Mouse (Mus musculus): ENCODE results near the gene Nop58. TPM values are rescaled to one million over a fixed set of nuclear protein-coding genes. Genes with fewer than 3 reads are reported as not detected.
A peak's percentile ranks its signal among the peaks of the same experiment; 100 is the strongest.

Nop58 gene
- polyA plus RNA-seq, 1 experiment from 2014 or later, result 134 TPM

- ATAC-seq (replicated peaks; ENCODE audit: insufficient number of reproducible peaks, insufficient read depth, low FRiP score, low read depth), result peak; percentile 70
- H3K4me2 ChIP-seq, result peak overlapping the region; percentile 64
These were observed 14.7 kb upstream of the Nop58 start for GRCm38 (mm10) chr1:59669962-59670630.

DNA sequence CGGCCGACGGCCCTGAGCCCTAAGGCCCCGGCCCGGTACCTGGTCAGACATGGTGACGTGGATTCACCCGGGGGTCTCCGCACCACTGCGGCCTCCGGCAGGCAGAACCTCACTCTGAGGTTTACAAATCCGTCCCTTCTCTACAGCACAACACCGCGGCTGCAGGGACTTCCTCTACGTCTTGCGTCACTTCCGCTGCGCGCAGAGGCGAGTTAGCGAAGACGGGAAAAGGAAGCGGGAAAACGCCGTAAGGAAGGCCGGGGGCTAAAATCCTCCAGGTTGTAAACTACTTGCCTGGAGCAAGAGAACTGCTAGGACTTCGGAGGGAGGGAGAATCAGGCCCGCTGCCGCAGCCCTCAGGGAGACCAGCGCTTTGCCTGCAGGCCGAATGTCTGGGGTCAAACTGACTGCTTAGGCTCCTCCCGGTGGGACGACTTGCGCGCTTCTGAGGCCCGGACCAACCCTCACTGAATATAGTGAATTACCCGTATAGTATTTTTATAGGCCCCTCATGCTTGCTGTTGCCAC is 14.1 kb upstream of the Nop58 start, which contains the start of gene Sumo1:
Sumo1 (minus strand) TSS at position 194 of the 528 bp plus-strand sequence.
- peak within 1 kb of the TSS; percentile 64 for H3K4me2 ChIP-seq
- WGBS, result under 1% methylated on average over 35 of the region's 36 CpGs
- H3K36me3 ChIP-seq, result no peaks in the 10 kb centered on the region
- H3K27ac ChIP-seq, result peak within 1 kb of the TSS; percentile 93
- peak within 1 kb of the TSS; percentile 93 for H3K4me3 ChIP-seq
- no peaks in the 10 kb centered on the region for H3K9me3 ChIP-seq (replicated peaks)
- H3K27me3 ChIP-seq, result no peaks in the 10 kb centered on the region
- ATAC-seq (replicated peaks; ENCODE audit: insufficient number of reproducible peaks, insufficient read depth, low FRiP score, low read depth), result peak; percentile 92
- H3K9ac ChIP-seq, result peak within 1 kb of the TSS; percentile 98
- H3K4me1 ChIP-seq (replicated peaks), result peaks cover 12% of the 10 kb centered on the region

More at GRCm38 (mm10) chr1:59669962-59670630, 14.7 kb upstream of the Nop58 start:
- peak overlapping the region; percentile 93 for H3K4me3 ChIP-seq
- no peaks in the 10 kb centered on the region for H3K36me3 ChIP-seq
- no peaks in the 10 kb centered on the region for H3K9me3 ChIP-seq (replicated peaks)
- H3K27ac ChIP-seq, result peak overlapping the region; percentile 93
- under 1% methylated on average over 54 of the region's 54 CpGs for WGBS
- peaks cover 15% of the 10 kb centered on the region for H3K4me1 ChIP-seq (replicated peaks)
- H3K27me3 ChIP-seq, result no peaks in the 10 kb centered on the region
- peak overlapping the region; percentile 98 for H3K9ac ChIP-seq

DNA sequence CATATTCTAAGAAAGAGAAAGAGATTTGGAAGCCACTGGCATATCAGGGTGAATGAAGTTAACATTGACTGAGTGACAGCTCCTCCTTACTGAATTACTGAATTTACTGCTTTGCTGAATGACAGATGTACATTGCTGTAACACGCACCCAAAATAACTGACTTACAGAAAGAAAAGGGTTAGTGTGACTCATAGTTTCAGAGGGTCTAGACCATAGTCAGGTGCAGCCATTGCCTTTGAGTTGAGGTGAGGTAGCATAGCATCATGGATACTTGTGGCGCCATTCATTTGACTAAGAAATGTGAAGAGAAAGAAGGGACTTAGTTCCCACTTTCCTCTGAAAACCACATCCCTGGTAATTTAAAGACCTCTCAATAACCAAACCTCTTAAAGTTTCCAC is 11.1 kb upstream of the Nop58 start:
- no peak overlapping the region for H3K4me3 ChIP-seq
- no peaks in the 10 kb centered on the region for H3K27me3 ChIP-seq
- ATAC-seq (replicated peaks; ENCODE audit: insufficient number of reproducible peaks, insufficient read depth, low FRiP score, low read depth), result no peak
- H3K4me2 ChIP-seq, result no peak overlapping the region
- peaks cover 9% of the 10 kb centered on the region for H3K4me1 ChIP-seq (replicated peaks)
- no peaks in the 10 kb centered on the region for H3K36me3 ChIP-seq
- H3K9me3 ChIP-seq (replicated peaks), result no peaks in the 10 kb centered on the region
- H3K27ac ChIP-seq, result no peak overlapping the region
- 90% methylated on average over 2 of the region's 2 CpGs for WGBS
- H3K9ac ChIP-seq, result no peak overlapping the region

- Histone ChIP-seq H3K4me3 (peak overlapping the region; percentile 83), H3K4me1 (replicated peaks) (peaks cover 24% of the 10 kb centered on the region), H3K4me2 (peak overlapping the region; percentile 90), H3K27me3 (no peaks in the 10 kb centered on the region), H3K9me3 (replicated peaks) (no peaks in the 10 kb centered on the region), H3K27ac (peak overlapping the region; percentile 76), H3K36me3 (no peaks in the 10 kb centered on the region), H3K9ac (peak overlapping the region; percentile 50)
- ATAC-seq (replicated peaks; ENCODE audit: insufficient number of reproducible peaks, insufficient read depth, low FRiP score, low read depth), result no peak
- 9% methylated on average over 11 of the region's 11 CpGs for WGBS
These were observed 599 bp upstream of the Nop58 start for GRCm38 (mm10) chr1:59683926-59684818.

GRCm38 (mm10) chr1:59687493-59687892 is 2.7 kb downstream of the Nop58 start:
- Histone ChIP-seq H3K36me3 (peaks cover 8% of the 10 kb centered on the region), H3K27me3 (no peaks in the 10 kb centered on the region), H3K4me2 (peak overlapping the region; percentile 48; the same call in 1 of the 2 replicates), H3K9ac (no peak overlapping the region), H3K9me3 (replicated peaks) (no peaks in the 10 kb centered on the region), H3K4me1 (replicated peaks) (peaks cover 24% of the 10 kb centered on the region), H3K27ac (no peak overlapping the region), H3K4me3 (peak overlapping the region; percentile 20; the same call in 1 of the 2 replicates)
- 36% methylated on average over 1 of the region's 1 CpGs for WGBS
- ATAC-seq (replicated peaks; ENCODE audit: insufficient number of reproducible peaks, insufficient read depth, low FRiP score, low read depth), result no peak

GRCm38 (mm10) chr1:59690467-59690866 is 5.7 kb downstream of the Nop58 start:
- ATAC-seq (replicated peaks; ENCODE audit: insufficient number of reproducible peaks, insufficient read depth, low FRiP score, low read depth), result no peak
- H3K36me3 ChIP-seq, result peaks cover 17% of the 10 kb centered on the region
- H3K27ac ChIP-seq, result no peak overlapping the region
- no peaks in the 10 kb centered on the region for H3K27me3 ChIP-seq
- no peak overlapping the region for H3K4me3 ChIP-seq
- peaks cover 24% of the 10 kb centered on the region for H3K4me1 ChIP-seq (replicated peaks)
- no peak overlapping the region for H3K9ac ChIP-seq
- no peaks in the 10 kb centered on the region for H3K9me3 ChIP-seq (replicated peaks)
- 93% methylated on average over 5 of the region's 5 CpGs for WGBS
- H3K4me2 ChIP-seq, result no peak overlapping the region

- H3K27me3 ChIP-seq, result no peaks in the 10 kb centered on the region
- H3K4me1 ChIP-seq (replicated peaks), result no peaks in the 10 kb centered on the region
- H3K9me3 ChIP-seq (replicated peaks), result no peaks in the 10 kb centered on the region
- H3K36me3 ChIP-seq, result peaks cover 66% of the 10 kb centered on the region
- 76% methylated on average over 5 of the region's 5 CpGs for WGBS
- ATAC-seq (replicated peaks; ENCODE audit: insufficient number of reproducible peaks, insufficient read depth, low FRiP score, low read depth), result no peak
- no peak overlapping the region for H3K27ac ChIP-seq
- no peak overlapping the region for H3K4me3 ChIP-seq
- H3K9ac ChIP-seq, result no peak overlapping the region
- H3K4me2 ChIP-seq, result no peak overlapping the region
These were observed 13.0 kb downstream of the Nop58 start for GRCm38 (mm10) chr1:59697751-59698150.

DNA sequence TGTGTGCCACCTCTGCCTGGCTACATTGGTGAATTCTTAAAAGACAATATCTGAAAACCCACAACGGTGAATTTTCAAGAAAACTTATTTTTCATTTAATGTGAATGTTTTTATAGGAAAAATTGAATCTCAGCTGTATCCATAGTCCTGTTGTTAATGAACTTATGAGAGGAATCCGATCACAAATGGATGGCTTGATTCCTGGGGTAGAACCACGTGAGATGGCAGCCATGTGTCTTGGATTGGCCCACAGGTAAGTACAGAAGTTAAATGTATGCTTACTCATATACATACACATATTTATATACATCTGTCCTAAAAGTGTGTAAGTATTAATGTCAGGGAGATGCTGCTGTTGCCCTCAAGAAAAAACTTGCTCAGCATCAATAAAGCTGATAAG is 13.4 kb downstream of the Nop58 start:
- WGBS, result 88% methylated on average over 3 of the region's 3 CpGs
- no peak overlapping the region for H3K4me2 ChIP-seq
- no peaks in the 10 kb centered on the region for H3K9me3 ChIP-seq (replicated peaks)
- no peaks in the 10 kb centered on the region for H3K4me1 ChIP-seq (replicated peaks)
- H3K4me3 ChIP-seq, result no peak overlapping the region
- H3K27ac ChIP-seq, result no peak overlapping the region
- H3K9ac ChIP-seq, result no peak overlapping the region
- no peaks in the 10 kb centered on the region for H3K27me3 ChIP-seq
- no peak for ATAC-seq (replicated peaks; ENCODE audit: insufficient number of reproducible peaks, insufficient read depth, low FRiP score, low read depth)
- peaks cover 68% of the 10 kb centered on the region for H3K36me3 ChIP-seq

DNA sequence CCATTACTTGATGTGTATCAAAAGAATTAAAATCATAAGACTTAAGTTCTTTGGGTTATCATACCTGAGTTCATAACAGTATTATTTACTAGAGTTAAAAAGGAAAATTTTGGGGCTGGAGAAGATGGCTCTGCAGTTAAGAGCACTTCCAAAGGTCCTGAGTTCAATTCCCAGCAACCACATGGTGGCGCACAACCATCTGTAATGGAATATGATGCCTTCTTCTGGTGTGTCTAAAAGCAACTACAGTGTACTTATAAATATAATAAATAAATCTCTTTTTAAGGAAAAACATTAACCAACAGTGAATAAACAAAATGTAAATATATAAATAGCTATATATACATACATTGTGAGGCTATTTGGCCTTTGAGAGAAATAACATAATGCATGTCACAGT is 17.0 kb downstream of the Nop58 start:
- Histone ChIP-seq H3K4me1 (replicated peaks) (no peaks in the 10 kb centered on the region), H3K4me3 (no peak overlapping the region), H3K27ac (no peak overlapping the region), H3K9me3 (replicated peaks) (no peaks in the 10 kb centered on the region), H3K36me3 (peaks cover 79% of the 10 kb centered on the region), H3K4me2 (no peak overlapping the region), H3K27me3 (no peaks in the 10 kb centered on the region), H3K9ac (no peak overlapping the region)
- WGBS, result 96% methylated on average over 1 of the region's 1 CpGs
- ATAC-seq (replicated peaks; ENCODE audit: insufficient number of reproducible peaks, insufficient read depth, low FRiP score, low read depth), result no peak

DNA sequence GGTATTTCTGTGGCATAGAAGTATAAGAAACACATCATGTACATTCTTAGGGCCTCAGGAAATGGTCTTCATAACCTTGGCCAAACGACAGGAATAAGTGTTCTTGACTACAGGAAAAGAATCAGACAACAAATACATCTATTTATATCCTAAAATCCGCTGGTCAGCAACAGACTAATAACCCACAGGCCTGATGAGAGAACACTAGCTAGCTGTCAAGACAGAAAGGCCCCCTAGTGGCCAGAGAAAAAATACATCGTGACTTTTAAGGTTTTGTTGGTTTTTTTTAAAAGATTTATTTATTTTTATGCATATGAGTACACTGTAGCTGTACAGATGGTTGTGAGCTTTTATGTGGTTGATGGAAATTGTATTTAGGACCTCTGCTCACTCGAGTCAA is 35.1 kb downstream of the Nop58 start:
- H3K27me3 ChIP-seq, result no peaks in the 10 kb centered on the region
- no peak overlapping the region for H3K9ac ChIP-seq
- H3K36me3 ChIP-seq, result 0 out of 2 replicates have a peak, but pooled peaks cover 3% of the 10 kb centered on the region
- 34% methylated on average over 4 of the region's 4 CpGs for WGBS
- ATAC-seq (replicated peaks; ENCODE audit: insufficient number of reproducible peaks, insufficient read depth, low FRiP score, low read depth), result no peak
- no peak overlapping the region for H3K4me2 ChIP-seq
- H3K9me3 ChIP-seq (replicated peaks), result no peaks in the 10 kb centered on the region
- H3K27ac ChIP-seq, result peak overlapping the region; percentile 43; the same call in 1 of the 2 replicates
- H3K4me3 ChIP-seq, result no peak overlapping the region
- peaks cover 5% of the 10 kb centered on the region; the same call in 1 of the 2 replicates for H3K4me1 ChIP-seq (replicated peaks)

DNA sequence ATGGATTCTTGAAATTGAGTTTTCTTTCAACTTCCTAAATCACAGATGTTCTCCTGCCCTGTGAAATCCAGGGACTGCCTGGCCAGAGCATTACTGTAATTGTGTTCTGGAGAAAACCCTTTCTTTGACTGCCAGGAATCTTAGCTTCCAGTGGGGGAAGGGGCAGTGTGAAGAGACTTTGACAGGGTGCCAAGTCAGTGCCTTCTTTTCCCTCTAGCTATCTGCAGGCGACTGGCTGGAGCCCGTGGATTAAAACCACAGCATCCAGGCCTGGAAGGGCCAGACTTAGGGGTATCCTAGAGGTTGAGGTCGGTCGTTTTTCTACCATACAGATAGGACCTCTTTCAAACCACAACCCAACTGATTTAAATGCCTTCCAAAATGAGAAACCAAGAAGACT is 40.9 kb downstream of the Nop58 start:
- Histone ChIP-seq H3K27me3 (no peaks in the 10 kb centered on the region), H3K4me3 (no peak overlapping the region), H3K4me1 (replicated peaks) (peaks cover 9% of the 10 kb centered on the region), H3K36me3 (no peaks in the 10 kb centered on the region), H3K4me2 (peak overlapping the region; percentile 2; the same call in 1 of the 2 replicates), H3K9ac (no peak overlapping the region), H3K9me3 (replicated peaks) (no peaks in the 10 kb centered on the region), H3K27ac (peak overlapping the region; percentile 39)
- WGBS, result 20% methylated on average over 4 of the region's 4 CpGs
- ATAC-seq (replicated peaks; ENCODE audit: insufficient number of reproducible peaks, insufficient read depth, low FRiP score, low read depth), result peak; percentile 67; the same call in 1 of the 2 replicates

Data from heart, embryonic 15.5 days (tissue).